Mouse (Mus musculus) T-helper 1 cell (primary cell): ENCODE results near the gene Amotl2.
"Not testable (repeated sequence)": the region's sequence is repeated elsewhere in the genome, so short reads cannot be mapped to it uniquely, and the experiment has no call there.

ENCODE experiments used
- in situ Hi-C: fragments of 300-600 bp; cut with MboI, MseI; formaldehyde crosslinking; loops from one replicate; pipeline ENCODE4 v1.15.1; 2025; ENCODE audit warnings: high pct_unique_total_duplicates

Gene Amotl2

GRCm38 (mm10) chr9:102732326-102732865 lies 15.9 kb downstream of the Amotl2 start:
- in situ Hi-C loops, result no loop called here

- in situ Hi-C loops, result no loop called here
These were observed 17.0 kb downstream of the Amotl2 start for GRCm38 (mm10) chr9:102733459-102733858.

GRCm38 (mm10) chr9:102733999-102734738 lies 17.7 kb downstream of the Amotl2 start:
- in situ Hi-C loops, result no loop called here

GRCm38 (mm10) chr9:102734739-102735075 lies 18.2 kb downstream of the Amotl2 start:
- in situ Hi-C loops, result no loop called here

GRCm38 (mm10) chr9:102735231-102735630 lies 18.8 kb downstream of the Amotl2 start:
- in situ Hi-C loops, result no loop called here

GRCm38 (mm10) chr9:102735996-102736395 lies 19.5 kb downstream of the Amotl2 start:
- in situ Hi-C loops, result no loop called here

- in situ Hi-C loops, result no loop called here
These were observed 20.9 kb downstream of the Amotl2 start for GRCm38 (mm10) chr9:102737405-102737804.

GRCm38 (mm10) chr9:102746753-102747152 lies 30.3 kb downstream of the Amotl2 start:
- in situ Hi-C loops, result loop anchor here (10.0 kb wide), 1 partner anchor 1778 kb away; no protein-coding TSS in a partner anchor

GRCm38 (mm10) chr9:102747902-102748301 lies 31.4 kb downstream of the Amotl2 start:
- in situ Hi-C loops, result loop anchor here (10.0 kb wide), 1 partner anchor 1777 kb away; no protein-coding TSS in a partner anchor

GRCm38 (mm10) chr9:102749216-102749615 lies 32.7 kb downstream of the Amotl2 start:
- in situ Hi-C loops, result loop anchor here (10.0 kb wide), 1 partner anchor 1776 kb away; no protein-coding TSS in a partner anchor

GRCm38 (mm10) chr9:102751632-102752303 lies 35.3 kb downstream of the Amotl2 start:
- in situ Hi-C loops, result no loop called here

- in situ Hi-C loops, result no loop called here
These were observed 36.8 kb downstream of the Amotl2 start for GRCm38 (mm10) chr9:102753299-102753698.

- in situ Hi-C loops, result no loop called here
These were observed 38.7 kb downstream of the Amotl2 start for GRCm38 (mm10) chr9:102755161-102755560.

GRCm38 (mm10) chr9:102755591-102756270 lies 39.3 kb downstream of the Amotl2 start:
- in situ Hi-C loops, result no loop called here

- in situ Hi-C loops, result no loop called here
These were observed 39.9 kb downstream of the Amotl2 start for GRCm38 (mm10) chr9:102756352-102756751.

GRCm38 (mm10) chr9:102758851-102759250 lies 42.4 kb downstream of the Amotl2 start:
- in situ Hi-C loops, result no loop called here

- in situ Hi-C loops, result no loop called here
These were observed 43.1 kb downstream of the Amotl2 start for GRCm38 (mm10) chr9:102759581-102760001.

- in situ Hi-C loops, result no loop called here
These were observed 45.1 kb downstream of the Amotl2 start for GRCm38 (mm10) chr9:102761599-102761998.

GRCm38 (mm10) chr9:102762836-102763235 lies 46.4 kb downstream of the Amotl2 start:
- in situ Hi-C loops, result no loop called here

GRCm38 (mm10) chr9:102763520-102763919 lies 47.0 kb downstream of the Amotl2 start:
- in situ Hi-C loops, result no loop called here

GRCm38 (mm10) chr9:102764540-102764939 lies 48.1 kb downstream of the Amotl2 start:
- in situ Hi-C loops, result not testable (repeated sequence)

- in situ Hi-C loops, result no loop called here
These were observed 50.3 kb downstream of the Amotl2 start for GRCm38 (mm10) chr9:102766741-102767140.
